Mouse (Mus musculus) heart, postnatal 0 days (tissue): Measurements from ENCODE around the gene Flywch2.

ENCODE experiments used
- CTCF ChIP-seq: IDR thresholded peaks from 2 replicates; pipeline ENCODE4 v1.5.1; 2016; ENCODE audit warnings: antibody characterized with exemption, control low read depth, low read depth
- EP300 ChIP-seq: IDR thresholded peaks from 2 replicates; pipeline ENCODE4 v1.6.1; 2016; ENCODE audit warnings: antibody characterized with exemption, low read depth

DNA sequence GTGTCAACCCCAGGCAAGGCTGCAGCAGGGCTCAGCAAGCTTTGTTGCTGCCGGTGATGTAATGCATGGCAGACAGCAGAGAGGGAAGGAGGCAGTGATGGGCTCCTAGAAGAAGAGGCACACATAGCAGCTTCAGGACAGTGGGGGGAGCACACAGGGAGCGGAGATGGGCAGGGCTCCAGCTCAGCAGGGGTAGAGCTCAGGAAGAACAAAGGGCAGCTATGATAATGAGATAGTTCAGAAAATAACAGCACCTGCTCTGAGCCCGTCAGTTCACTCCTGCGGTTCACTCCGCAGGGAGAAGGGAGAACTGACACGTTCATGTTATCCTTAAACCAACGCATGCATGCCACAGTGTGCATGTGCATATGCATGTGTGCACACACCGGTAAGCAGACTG lies 27.1 kb downstream of the Flywch2 start:
- TF ChIP-seq CTCF (no peak), EP300 (no peak)
